Mouse (Mus musculus) hematopoietic multipotent progenitor cell, adult 10-12 weeks (in vitro differentiated cells): ENCODE data around the gene Mri1. TPM values are rescaled to one million over a fixed set of nuclear protein-coding genes. Genes with fewer than 3 reads are reported as not detected.

Source experiments
- polyA plus RNA-seq: library from polyadenylated mRNA; stranded (reverse); fragments of >175 nt; gene quantifications from 2 replicates; pipeline ENCODE4 v1.2.3, GENCODE M21; 2012; ENCODE audit warnings: low replicate concordance

The Mri1 gene
- 25.3 and 68.4 TPM in 2 replicates for polyA plus RNA-seq

GRCm38 (mm10) chr8:84256822-84257610 is at the start of gene Mri1:
Gene Mri1, minus strand, starts transcription at chr8:84257326.

GRCm38 (mm10) chr8:84269950-84270773 is 13.0 kb upstream of the Mri1 start, which contains the start of gene Ccdc130:
Gene Ccdc130, minus strand, starts transcription at chr8:84270380.

GRCm38 (mm10) chr8:84249257-84250170 is 7.6 kb downstream of the Mri1 start, which contains the start of gene D8Ertd738e:
Gene D8Ertd738e, minus strand, starts transcription at chr8:84249719.

GRCm38 (mm10) chr8:84236998-84237473 is 20.1 kb downstream of the Mri1 start, which contains the start of gene Zswim4:
Gene Zswim4, minus strand, starts transcription at chr8:84237055.

Other genes starting within 250 kb of the Mri1 start
- 0.22 and 3.9 TPM in 2 replicates for gene 2210011C24Rik, start 245.2 kb downstream of the Mri1 start, polyA plus RNA-seq
- 0.13 and 0.14 TPM in 2 replicates for gene Palm3, start 235.9 kb downstream of the Mri1 start, polyA plus RNA-seq
- gene Il27ra, start 214.7 kb downstream of the Mri1 start, polyA plus RNA-seq: 67.1 and 69.8 TPM in 2 replicates
- 3.7 and 4.7 TPM in 2 replicates for gene Rln3, start 212.3 kb downstream of the Mri1 start, polyA plus RNA-seq
- 0.11 and 0.15 TPM in 2 replicates for gene Gm10643, start 192.2 kb downstream of the Mri1 start, polyA plus RNA-seq
- gene Rfx1, start 190.5 kb downstream of the Mri1 start, polyA plus RNA-seq: 87.3 and 149 TPM in 2 replicates
- 61.7 and 152 TPM in 2 replicates for gene Dcaf15, start 152.6 kb downstream of the Mri1 start, polyA plus RNA-seq
- gene Podnl1, start 131.3 kb downstream of the Mri1 start, polyA plus RNA-seq: 15.7 and 34.9 TPM in 2 replicates
- 37.2 and 82.2 TPM in 2 replicates for gene Cc2d1a, start 109.4 kb downstream of the Mri1 start, polyA plus RNA-seq
- gene 4930432K21Rik, start 109.3 kb downstream of the Mri1 start, polyA plus RNA-seq: 1.4 and 1.5 TPM in 2 replicates
- 0.42 and 0.59 TPM in 2 replicates for gene Nanos3, start 72.1 kb downstream of the Mri1 start, polyA plus RNA-seq
- gene Zswim4, start 20.3 kb downstream of the Mri1 start, polyA plus RNA-seq: 18.1 and 26.1 TPM in 2 replicates
- gene D8Ertd738e, start 7.6 kb downstream of the Mri1 start, polyA plus RNA-seq: 192 and 194 TPM in 2 replicates
- 19.7 and 21.2 TPM in 2 replicates for gene Ccdc130, start 13.1 kb upstream of the Mri1 start, polyA plus RNA-seq
- 15.5 and 30.3 TPM in 2 replicates for gene Cacna1a, start 131.1 kb upstream of the Mri1 start, polyA plus RNA-seq